In genomic region chr9:88025936-88026335, GRCm38 (mm10) we compare ENCODE assay signal across 22 mouse cellular contexts.
DNase-seq lines count a peak whose midpoint lies in the region; ATAC-seq and TF ChIP-seq lines count a peak whose summit lies in the region.
"Had no signal": no experiment of that assay in that cellular context is flagged by ENCODE, and none has a peak within 500 bp of the region (broad histone marks: within the 10 kb centered on the region; RNA-seq: fewer than 3 reads in every experiment).

No protein-coding gene starts in this region.

- no peak overlapping the region for H3ac ChIP-seq in C2C12 (ENCODE audit: control insufficient read depth, insufficient read length, low read depth)
- no peak overlapping the region for H3ac ChIP-seq in myocyte (ENCODE audit: control insufficient read depth, insufficient read length)

- H3K79me2 ChIP-seq in C2C12 (ENCODE audit: control insufficient read depth, insufficient read depth) (no peaks in the 10 kb centered on the region), myocyte (ENCODE audit: control insufficient read depth, insufficient read depth) (no peaks in the 10 kb centered on the region)

- no peaks in the 10 kb centered on the region for H3K36me3 ChIP-seq in embryonic facial prominence, embryonic 14.5 days (ENCODE audit: control insufficient read depth, insufficient read depth, low read length)
- no peaks in the 10 kb centered on the region for H3K36me3 ChIP-seq in embryonic facial prominence, embryonic 10.5 days (replicated peaks)
- H3K36me3 ChIP-seq in C2C12 (ENCODE audit: control insufficient read depth, insufficient read depth) (no peaks in the 10 kb centered on the region), myocyte (ENCODE audit: control insufficient read depth, insufficient read depth) (no peaks in the 10 kb centered on the region)
- no peaks in the 10 kb centered on the region for H3K36me3 ChIP-seq in midbrain, embryonic 13.5 days
- H3K36me3 ChIP-seq: G1E had no signal

- H3K27me3 ChIP-seq in embryonic facial prominence, embryonic 14.5 days (replicated peaks; ENCODE audit: control insufficient read depth, insufficient read depth, low read length): no peaks in the 10 kb centered on the region
- H3K27me3 ChIP-seq in embryonic facial prominence, embryonic 10.5 days (replicated peaks; ENCODE audit: low read depth, poor library complexity, severe bottlenecking): no peaks in the 10 kb centered on the region
- no peaks in the 10 kb centered on the region for H3K27me3 ChIP-seq in C2C12 (ENCODE audit: control insufficient read depth, insufficient read depth, insufficient read length)
- H3K27me3 ChIP-seq in myocyte (ENCODE audit: control insufficient read depth, insufficient read depth, insufficient read length): no peaks in the 10 kb centered on the region
- H3K27me3 ChIP-seq in midbrain, embryonic 13.5 days: no peaks in the 10 kb centered on the region
- H3K27me3 ChIP-seq: CH12.LX, Patski had no signal

- H3K9ac ChIP-seq in embryonic facial prominence, embryonic 14.5 days (ENCODE audit: low read depth, low read length): no peak overlapping the region
- H3K9ac ChIP-seq in midbrain, embryonic 13.5 days (replicated peaks): no peak overlapping the region

- no peak overlapping the region for H3K4me2 ChIP-seq in embryonic facial prominence, embryonic 14.5 days (ENCODE audit: low read depth, low read length)
- peak overlapping the region; percentile 46 for H3K4me2 ChIP-seq in myocyte (ENCODE audit: low read depth)
- no peak overlapping the region for H3K4me2 ChIP-seq in midbrain, embryonic 13.5 days (replicated peaks)

- H3K27ac ChIP-seq in embryonic facial prominence, embryonic 14.5 days (replicated peaks; ENCODE audit: low read depth, low read length): no peak overlapping the region
- H3K27ac ChIP-seq in embryonic facial prominence, embryonic 10.5 days (replicated peaks): no peak overlapping the region
- H3K27ac ChIP-seq in midbrain, embryonic 13.5 days: no peak overlapping the region

- TF ChIP-seq CTCF in C2C12 (IDR thresholded peaks at IDR 0.05; ENCODE audit: control insufficient read depth, insufficient read depth, insufficient read length): no peak

- no peaks in the 10 kb centered on the region for H3K4me1 ChIP-seq in embryonic facial prominence, embryonic 14.5 days (ENCODE audit: control insufficient read depth, insufficient read depth, low read length)
- no peaks in the 10 kb centered on the region for H3K4me1 ChIP-seq in embryonic facial prominence, embryonic 10.5 days
- no peaks in the 10 kb centered on the region for H3K4me1 ChIP-seq in midbrain, embryonic 13.5 days (replicated peaks)

- no peaks in the 10 kb centered on the region for H3K79me3 ChIP-seq in C2C12 (ENCODE audit: low read depth)

- ATAC-seq in embryonic facial prominence, embryonic 14.5 days (ENCODE audit: low read depth): no peak
- no peak for ATAC-seq in midbrain, embryonic 13.5 days
- ATAC-seq: activated CD4-positive, CD25-positive, alpha-beta regulatory T cell, adult 4 months; CD4-positive, CD25-positive, alpha-beta regulatory T cell, adult 4 months; Patski had no signal

- H3K9me3 ChIP-seq in embryonic facial prominence, embryonic 14.5 days (ENCODE audit: control insufficient read depth, low read length): no peaks in the 10 kb centered on the region
- no peaks in the 10 kb centered on the region for H3K9me3 ChIP-seq in embryonic facial prominence, embryonic 10.5 days
- no peaks in the 10 kb centered on the region for H3K9me3 ChIP-seq in midbrain, embryonic 13.5 days

- peak; percentile 6 for DNase-seq in embryonic facial prominence, embryonic 14.5 days (ENCODE audit: low spot score)
- DNase-seq in embryonic facial prominence, embryonic 10.5 days (ENCODE audit: low spot score): no peak
- no peak for DNase-seq in lung, postnatal 4 days
- DNase-seq: adrenal gland, adult 2 months; adrenal gland, adult 8-10 months; adrenal gland, postnatal 10 days; adrenal gland, postnatal 14 days; adrenal gland, postnatal 25 days; adrenal gland, postnatal 36 days; B cell, adult 2 months; cerebellum, adult 11 months; cerebellum, adult 11-12 months; cerebellum, adult 18-20 months; cerebellum, adult 2 months had no signal

- WGBS in embryonic facial prominence, embryonic 14.5 days: 59% methylated on average over 2 of the region's 2 CpGs
- 71% methylated on average over 2 of the region's 2 CpGs for WGBS in embryonic facial prominence, embryonic 10.5 days
- WGBS in midbrain, embryonic 13.5 days: 54% methylated on average over 2 of the region's 2 CpGs

- TF ChIP-seq POLR2A in myocyte (IDR thresholded peaks at IDR 0.05; ENCODE audit: insufficient read length, low read depth): no peak

- no peak overlapping the region for H3K4me3 ChIP-seq in embryonic facial prominence, embryonic 14.5 days (ENCODE audit: low read depth, low read length)
- no peak overlapping the region for H3K4me3 ChIP-seq in embryonic facial prominence, embryonic 10.5 days
- no peak overlapping the region for H3K4me3 ChIP-seq in C2C12 (ENCODE audit: insufficient read depth, poor library complexity, severe bottlenecking)
- no peak overlapping the region for H3K4me3 ChIP-seq in myocyte
- no peak overlapping the region for H3K4me3 ChIP-seq in midbrain, embryonic 13.5 days (replicated peaks)

TF ChIP-seq in C2C12, 6 proteins besides CTCF, POLR2A, EP300 and RAD21:
- TF ChIP-seq MYOD1 (IDR thresholded peaks at IDR 0.05; ENCODE audit: control insufficient read depth, insufficient read length, low read depth) (peak; percentile 33), FOSL1 (IDR thresholded peaks at IDR 0.05; ENCODE audit: insufficient read depth, low read length, poor library complexity, severe bottlenecking) (no peak)

TF ChIP-seq in myocyte, 11 proteins besides CTCF, POLR2A, EP300 and RAD21:
- TF ChIP-seq USF1 (IDR thresholded peaks at IDR 0.05; ENCODE audit: low read depth) (no peak), E2F4 (IDR thresholded peaks at IDR 0.05; ENCODE audit: insufficient read depth) (no peak), POLR2AphosphoS2 (IDR thresholded peaks at IDR 0.05; ENCODE audit: insufficient read length, low read depth) (no peak), SRF (IDR thresholded peaks at IDR 0.05; ENCODE audit: control insufficient read depth, insufficient read length, low read depth) (no peak), MAX (IDR thresholded peaks at IDR 0.05; ENCODE audit: low read depth) (no peak), MYOD1 (IDR thresholded peaks at IDR 0.05; ENCODE audit: control insufficient read depth in 1 of 3, insufficient read length in 2 of 3, low read depth in 2 of 3) (peak; percentile 73 to 75 (median 73)), TCF3 (IDR thresholded peaks at IDR 0.05; ENCODE audit: insufficient read length, low read depth) (peak; percentile 29), REST (IDR thresholded peaks at IDR 0.05; ENCODE audit: insufficient read depth, insufficient read length) (no peak), CEBPB (IDR thresholded peaks at IDR 0.05; ENCODE audit: insufficient read depth, poor library complexity, severe bottlenecking) (no peak), MYOG (IDR thresholded peaks at IDR 0.05; ENCODE audit: control insufficient read depth in 1 of 3, insufficient read depth in 1 of 3, insufficient read length in 2 of 3, low read depth in 2 of 3) (peak in 2 of 3 experiments; percentile 36 to 91), TCF12 (IDR thresholded peaks at IDR 0.05; ENCODE audit: insufficient read depth, poor library complexity, severe bottlenecking) (peak; percentile 67)
